Mouse (Mus musculus) MEL-GATA-1-ER (cell line): ENCODE measurements around the gene Itpr1.

ENCODE experiments used
- DNase-seq: peaks from one replicate; pipeline ENCODE4 v3.0.0-alpha.2; 2012; ENCODE audit warnings: low read depth; ENCODE audit errors: extremely low read depth

The Itpr1 gene

GRCm38 (mm10) chr6:108507337-108507736 is 294.4 kb downstream of the Itpr1 start:
- DNase-seq, result no peak

GRCm38 (mm10) chr6:108509320-108509719 is 296.4 kb downstream of the Itpr1 start:
- no peak for DNase-seq

- DNase-seq, result peak; percentile 70
Measured at GRCm38 (mm10) chr6:108510101-108510500, 297.2 kb downstream of the Itpr1 start.

DNA sequence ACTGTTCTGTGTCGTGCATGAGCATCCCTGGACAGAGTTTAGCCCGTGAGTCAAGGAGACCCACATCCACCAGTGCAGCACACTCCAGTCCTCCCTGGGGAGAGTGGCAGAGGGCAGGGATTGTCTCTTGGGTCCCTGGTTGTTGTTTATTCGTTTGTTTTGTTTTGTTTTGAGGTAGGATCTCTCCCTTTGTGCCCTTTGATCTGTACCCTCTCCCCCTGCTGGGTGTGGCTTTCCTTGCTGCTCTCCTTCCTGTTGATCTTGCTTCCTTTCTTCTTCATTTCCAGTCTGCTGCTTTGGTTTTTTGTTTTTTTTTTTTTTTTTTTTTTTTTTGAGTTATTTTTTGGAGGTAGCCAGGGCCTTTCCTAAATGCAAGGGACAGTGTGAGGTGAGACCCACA is 299.2 kb downstream of the Itpr1 start:
- no peak for DNase-seq

- no peak for DNase-seq
Measured at GRCm38 (mm10) chr6:108512994-108513393, 300.1 kb downstream of the Itpr1 start.

DNA sequence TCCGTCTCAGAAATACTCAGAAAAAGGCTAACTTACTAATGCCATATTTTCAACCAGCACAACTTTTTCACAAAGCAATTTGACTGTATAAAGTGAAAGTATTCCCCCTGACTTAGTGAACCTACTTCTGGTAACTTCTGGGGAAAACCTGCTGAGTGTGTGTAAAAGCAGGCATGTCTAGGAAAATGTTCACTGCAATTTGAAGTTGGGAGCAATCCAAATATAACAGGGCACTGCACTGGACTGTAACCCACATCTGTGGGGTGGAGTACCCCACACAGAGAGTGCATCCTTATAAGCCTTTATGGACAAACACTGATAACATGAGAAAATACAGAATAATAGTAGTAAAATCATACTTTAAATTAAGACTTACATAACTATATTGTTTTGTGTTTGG is 303.4 kb downstream of the Itpr1 start:
- DNase-seq, result no peak

DNA sequence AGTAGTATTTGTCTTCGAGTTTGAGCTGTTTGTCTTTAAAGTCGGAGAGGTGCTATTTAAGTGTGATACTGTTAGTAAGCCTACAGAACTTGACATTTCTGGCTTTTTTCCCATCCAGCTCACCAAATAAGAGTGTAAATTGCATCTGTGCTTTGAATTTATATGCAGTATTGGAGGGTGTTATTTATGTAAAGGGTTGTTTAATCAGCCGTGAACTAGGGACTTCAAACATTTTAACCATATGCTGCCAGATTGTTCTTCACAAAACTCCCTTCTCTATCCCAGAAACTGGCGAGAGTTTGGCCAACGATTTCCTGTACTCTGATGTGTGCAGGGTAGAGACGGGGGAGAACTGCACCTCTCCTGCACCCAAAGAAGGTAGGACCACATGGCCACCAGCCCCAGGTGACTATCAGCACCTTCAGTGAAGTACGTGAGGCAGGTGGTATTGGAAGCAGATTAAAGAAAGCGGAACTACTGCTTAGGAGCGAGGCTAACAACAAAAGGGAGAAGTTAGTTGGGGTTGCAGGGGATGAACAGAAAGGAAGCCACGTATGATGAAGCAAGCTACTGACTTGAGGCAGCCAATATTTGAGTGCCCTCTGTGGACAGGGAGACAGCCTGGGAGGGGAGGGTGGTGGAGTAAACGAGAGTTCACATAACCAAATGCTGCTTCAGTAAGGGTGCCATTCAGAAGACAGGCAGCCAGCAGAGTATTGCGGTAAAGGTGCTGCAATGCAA is 304.5 kb downstream of the Itpr1 start:
- no peak for DNase-seq

GRCm38 (mm10) chr6:108517986-108518385 is 305.1 kb downstream of the Itpr1 start:
- no peak for DNase-seq

GRCm38 (mm10) chr6:108518552-108518951 is 305.7 kb downstream of the Itpr1 start:
- DNase-seq, result no peak

DNA sequence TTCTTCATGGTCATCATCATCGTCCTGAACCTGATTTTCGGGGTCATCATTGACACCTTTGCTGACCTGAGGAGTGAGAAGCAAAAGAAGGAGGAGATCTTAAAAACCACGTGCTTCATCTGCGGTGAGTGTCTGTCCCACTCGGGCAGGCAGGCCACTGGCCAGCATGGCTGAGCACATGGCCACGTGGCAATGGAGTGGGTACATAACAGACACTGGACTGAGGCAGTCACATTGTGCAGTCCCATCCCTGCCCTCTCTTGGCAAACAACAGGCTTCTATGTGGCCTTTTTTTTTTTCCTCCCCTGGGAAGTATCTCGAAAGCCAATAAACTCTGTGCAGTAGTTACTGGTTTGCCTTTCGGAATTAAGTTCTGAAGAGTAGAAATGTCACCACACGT is 306.4 kb downstream of the Itpr1 start:
- DNase-seq, result no peak

DNA sequence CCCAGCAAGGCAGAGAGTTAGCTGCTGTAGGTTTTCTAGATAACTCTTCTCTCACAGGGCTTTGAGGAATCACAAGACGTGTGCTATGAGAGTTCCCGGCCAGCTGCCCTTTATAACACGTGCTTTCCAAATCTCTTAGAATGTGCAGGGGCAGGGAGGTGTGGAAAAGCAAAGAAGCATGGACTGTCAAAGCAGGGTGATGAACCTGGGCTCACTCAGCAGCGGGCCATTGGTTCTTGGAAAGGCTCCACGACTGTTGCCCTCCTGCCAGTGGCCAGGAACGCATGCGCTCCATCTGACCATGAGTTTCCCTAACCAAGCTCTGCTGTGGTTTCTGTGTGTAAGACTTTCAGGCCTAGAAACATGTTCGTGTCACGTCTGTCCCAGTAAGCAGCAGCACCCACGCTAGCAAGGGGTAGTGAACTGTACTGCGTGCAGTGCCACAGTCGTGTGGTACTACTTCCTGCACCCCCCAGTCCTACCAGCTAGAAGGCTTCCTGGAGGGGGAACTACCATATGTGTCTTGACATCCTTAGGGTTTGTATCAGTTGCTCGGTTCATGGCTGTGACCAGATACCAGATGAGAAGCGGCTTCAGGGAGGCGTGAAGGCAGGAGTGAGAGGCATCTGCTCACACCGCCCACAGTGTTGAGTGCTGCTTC is 311.2 kb downstream of the Itpr1 start:
- no peak for DNase-seq

DNA sequence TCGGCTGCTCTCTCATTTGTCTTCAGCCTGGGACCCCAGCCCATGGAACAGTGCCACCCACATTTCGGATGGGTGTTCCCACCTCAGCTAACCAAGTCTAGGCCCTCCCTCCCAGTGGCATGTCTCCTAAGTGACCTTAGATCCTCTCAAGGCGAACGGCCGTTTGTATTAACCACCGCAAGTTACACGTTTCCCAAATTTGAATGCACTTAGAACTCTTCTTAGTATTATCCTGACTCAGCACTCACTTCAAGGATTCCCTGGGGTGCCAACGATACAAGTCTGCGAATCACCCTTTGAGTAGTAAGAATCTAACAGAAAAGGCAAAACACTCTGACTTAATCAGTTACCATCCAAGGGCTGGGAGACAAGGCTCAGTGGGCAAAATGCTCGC is 311.7 kb downstream of the Itpr1 start:
- DNase-seq, result no peak

- DNase-seq, result no peak
Measured at GRCm38 (mm10) chr6:108527560-108527959, 314.7 kb downstream of the Itpr1 start.

DNA sequence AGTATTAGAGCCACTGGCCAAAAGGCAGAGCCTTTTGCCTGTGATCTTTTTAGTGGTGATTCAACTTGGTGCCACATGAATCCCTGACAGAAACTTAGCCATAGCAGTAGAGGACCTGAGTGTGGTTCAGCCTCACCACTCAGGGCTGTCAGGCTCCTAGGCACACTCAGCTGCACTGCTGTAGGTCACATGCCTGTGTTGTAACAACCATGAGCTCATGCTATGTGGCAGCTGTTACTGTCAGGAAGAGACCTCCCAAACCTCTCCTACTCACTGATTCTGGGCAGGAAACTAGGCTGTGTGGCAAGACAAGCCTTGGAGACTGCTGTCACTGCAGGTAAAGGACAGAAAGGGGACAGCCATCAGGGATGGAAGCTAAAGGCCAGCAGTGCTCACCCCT is 315.1 kb downstream of the Itpr1 start:
- DNase-seq, result no peak

- DNase-seq, result no peak
Measured at GRCm38 (mm10) chr6:108529150-108529549, 316.3 kb downstream of the Itpr1 start.

DNA sequence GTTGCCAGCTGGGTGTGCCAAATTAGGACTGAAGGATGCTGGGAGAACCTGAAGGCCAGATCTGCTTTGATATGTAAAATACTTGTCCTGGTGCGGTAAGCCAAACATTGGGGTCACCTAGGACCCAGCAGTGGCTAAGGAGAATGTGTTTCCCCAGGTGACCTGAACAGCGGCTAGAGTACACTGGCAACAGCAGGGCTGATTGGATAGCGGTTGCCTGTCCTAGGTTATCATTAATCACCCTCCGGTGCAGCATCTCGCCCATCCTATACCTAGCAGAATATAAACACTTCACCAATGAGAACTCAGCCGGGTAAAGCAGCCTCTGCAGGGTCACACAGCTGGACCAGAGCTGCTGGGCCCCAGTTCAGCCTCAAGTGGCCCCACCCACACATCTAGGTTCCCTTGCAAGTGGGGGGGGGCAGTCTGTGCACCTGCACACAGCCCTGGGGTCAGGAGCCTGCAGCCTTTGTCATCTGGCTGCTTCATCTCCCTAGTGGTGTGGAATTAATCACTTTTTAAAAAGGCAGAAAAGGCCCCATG is 318.0 kb downstream of the Itpr1 start:
- no peak for DNase-seq

DNA sequence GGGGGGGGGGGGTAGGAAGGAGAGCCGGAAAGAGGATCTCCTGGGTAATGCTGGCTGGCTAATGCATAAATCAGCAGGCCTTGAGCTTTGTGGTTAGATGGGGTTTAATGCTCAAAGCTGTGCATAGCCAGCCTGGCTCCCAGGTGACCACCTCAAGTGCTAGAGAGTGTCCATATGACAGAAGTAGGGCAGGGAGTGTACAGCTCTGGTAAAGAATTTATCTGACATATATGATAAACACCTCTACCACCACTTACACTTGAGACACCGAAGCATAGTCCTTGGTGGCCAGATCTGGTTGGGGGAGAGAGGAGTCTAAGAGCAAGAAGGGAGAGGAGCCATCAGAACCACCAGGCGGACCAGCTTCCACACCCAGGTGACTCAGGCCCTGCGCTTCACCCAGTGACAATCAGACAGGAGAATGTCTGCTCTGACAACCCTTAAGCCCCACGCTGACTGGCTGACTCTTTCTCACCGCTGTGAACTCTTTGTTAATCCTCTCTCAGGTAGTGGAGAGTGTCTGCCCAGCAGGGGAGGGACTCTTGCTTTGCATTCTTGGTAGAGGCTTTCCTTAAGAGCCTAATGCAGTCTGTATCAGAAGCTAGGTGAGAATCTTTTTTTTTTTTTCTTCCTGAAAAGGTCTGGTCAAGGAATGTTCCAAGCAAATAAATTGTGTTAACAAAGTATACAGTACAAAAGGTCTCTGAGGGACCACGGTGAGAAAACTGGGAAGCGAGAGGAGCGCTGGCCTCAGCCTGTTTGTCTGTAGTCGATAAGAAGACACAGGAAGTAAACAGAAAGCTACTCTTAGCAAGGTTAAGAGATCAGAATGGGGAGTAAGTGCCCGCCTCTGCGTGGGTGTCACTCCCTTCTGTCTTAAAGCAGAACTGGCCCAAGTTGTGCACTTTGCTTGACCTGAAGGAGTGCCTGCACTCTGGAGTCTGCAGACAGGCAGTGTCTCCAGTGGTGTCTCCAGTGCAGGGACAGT is 318.7 kb downstream of the Itpr1 start:
- DNase-seq, result peak; percentile 47

GRCm38 (mm10) chr6:108532486-108533179 is 319.7 kb downstream of the Itpr1 start:
- no peak for DNase-seq

- no peak for DNase-seq
Measured at GRCm38 (mm10) chr6:108534139-108534538, 321.2 kb downstream of the Itpr1 start.

DNA sequence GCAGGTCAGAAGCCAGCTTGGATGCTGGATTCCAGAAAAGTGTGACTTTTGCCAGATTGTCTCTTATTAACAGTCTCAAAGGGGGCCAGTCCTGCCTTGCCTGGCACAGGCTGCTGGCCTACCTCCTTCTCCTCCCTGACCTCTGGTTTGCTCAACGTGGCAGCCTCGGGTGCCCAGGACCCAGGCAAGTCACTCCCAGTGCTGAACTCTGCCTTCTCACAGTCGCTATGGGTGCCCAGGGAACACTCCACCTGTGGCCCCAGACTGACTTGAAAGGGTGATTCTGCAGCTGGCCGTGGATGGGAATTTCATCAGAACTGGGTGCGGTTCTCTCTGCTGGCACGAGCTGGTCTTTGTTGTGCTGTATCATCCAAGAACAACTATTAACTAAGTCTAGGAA is 321.7 kb downstream of the Itpr1 start:
- DNase-seq, result no peak

- DNase-seq, result no peak
Measured at GRCm38 (mm10) chr6:108535309-108535708, 322.4 kb downstream of the Itpr1 start.
